Comparison of ENCODE assay signal across 8 mouse cellular contexts in the genomic region with DNA sequence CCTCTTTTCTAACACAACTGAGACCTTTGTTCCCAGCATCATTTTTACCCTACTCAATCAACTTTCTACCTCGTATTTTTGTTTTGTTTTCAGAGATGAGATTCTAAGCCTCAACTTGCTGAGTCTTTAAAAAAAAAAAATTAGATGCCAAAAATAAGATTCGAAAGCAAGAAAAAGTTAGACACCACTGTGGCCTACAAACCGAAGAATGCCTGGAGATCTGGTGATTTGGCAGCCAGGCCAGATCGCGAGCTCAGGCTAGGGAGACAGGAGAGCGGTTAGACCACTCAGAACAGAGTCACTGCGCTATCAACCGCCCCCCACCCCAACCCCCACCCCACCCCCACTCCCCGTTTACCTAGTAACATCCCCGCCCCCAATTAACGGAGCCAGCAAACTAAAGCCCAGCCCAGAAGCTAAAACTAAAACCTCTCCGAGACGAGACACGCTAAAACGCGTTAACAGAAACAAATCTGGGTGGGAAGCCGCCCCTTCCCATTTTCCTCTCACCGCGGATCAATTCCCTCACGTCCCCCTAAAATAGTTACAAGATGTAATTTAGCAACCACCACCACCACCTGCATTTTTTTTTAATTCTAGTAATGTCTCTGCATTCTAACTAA. TPM values are rescaled to one million over a fixed set of nuclear protein-coding genes. Genes with fewer than 3 reads are reported as not detected.
DNase-seq lines count a peak whose midpoint lies in the region; ATAC-seq lines count a peak whose summit lies in the region.

No protein-coding gene starts in this region.

- peak overlapping the region; percentile 95 for H3K4me3 ChIP-seq in neural tube, embryonic 11.5 days (ENCODE audit: low read depth, low read length)
- H3K4me3 ChIP-seq in hindbrain, embryonic 13.5 days, result peak overlapping the region; percentile 90
- H3K4me3 ChIP-seq in midbrain, embryonic 12.5 days, result peak overlapping the region; percentile 92

- peak; percentile 30 for DNase-seq in CD4-positive, CD25-positive, alpha-beta regulatory T cell, adult 2 months (ENCODE audit: low read depth, low spot score)
- DNase-seq in neural tube, embryonic 11.5 days (ENCODE audit: low spot score), result no peak
- no peak for DNase-seq in neural tube, embryonic 10.5 days (ENCODE audit: extremely low spot score, low spot score)
- DNase-seq in right cerebral cortex, postnatal 4 days, result no peak
- DNase-seq in urinary bladder, postnatal 25 days (ENCODE audit: low spot score), result no peak

- no peaks in the 10 kb centered on the region for H3K27me3 ChIP-seq in neural tube, embryonic 11.5 days (ENCODE audit: control insufficient read depth, insufficient read depth, low read length)
- no peaks in the 10 kb centered on the region for H3K27me3 ChIP-seq in hindbrain, embryonic 13.5 days
- no peaks in the 10 kb centered on the region for H3K27me3 ChIP-seq in midbrain, embryonic 12.5 days

- no peak for ATAC-seq in CD4-positive, CD25-positive, alpha-beta regulatory T cell, adult 4 months
- ATAC-seq in neural tube, embryonic 11.5 days (ENCODE audit: insufficient read depth, low FRiP score, low TSS enrichment), result no peak
- ATAC-seq in hindbrain, embryonic 13.5 days (ENCODE audit: low FRiP score), result no peak
- ATAC-seq in midbrain, embryonic 12.5 days (ENCODE audit: low FRiP score, low read depth), result no peak

- H3K9me3 ChIP-seq in neural tube, embryonic 11.5 days (ENCODE audit: control insufficient read depth, low read length), result no peaks in the 10 kb centered on the region
- no peaks in the 10 kb centered on the region for H3K9me3 ChIP-seq in hindbrain, embryonic 13.5 days
- H3K9me3 ChIP-seq in midbrain, embryonic 12.5 days, result no peaks in the 10 kb centered on the region

- H3K27ac ChIP-seq in neural tube, embryonic 11.5 days (ENCODE audit: low read depth, low read length), result no peak overlapping the region
- no peak overlapping the region for H3K27ac ChIP-seq in hindbrain, embryonic 13.5 days
- H3K27ac ChIP-seq in midbrain, embryonic 12.5 days (replicated peaks), result no peak overlapping the region; the same call in 1 of the 2 replicates

- peak overlapping the region; percentile 95 for H3K9ac ChIP-seq in neural tube, embryonic 11.5 days (ENCODE audit: low read length)
- peak overlapping the region; percentile 96 for H3K9ac ChIP-seq in hindbrain, embryonic 13.5 days
- H3K9ac ChIP-seq in midbrain, embryonic 12.5 days (replicated peaks), result peak overlapping the region; percentile 95

- no peaks in the 10 kb centered on the region; the same call in 1 of the 2 replicates for H3K36me3 ChIP-seq in neural tube, embryonic 11.5 days (ENCODE audit: control insufficient read depth, insufficient read depth, low read length)
- H3K36me3 ChIP-seq in hindbrain, embryonic 13.5 days, result peaks cover 10% of the 10 kb centered on the region; the same call in 1 of the 2 replicates
- peaks cover 11% of the 10 kb centered on the region for H3K36me3 ChIP-seq in midbrain, embryonic 12.5 days

- H3K4me1 ChIP-seq in neural tube, embryonic 11.5 days (ENCODE audit: control insufficient read depth, insufficient read depth, low read length), result no peaks in the 10 kb centered on the region
- peaks cover 33% of the 10 kb centered on the region for H3K4me1 ChIP-seq in hindbrain, embryonic 13.5 days (replicated peaks)
- peaks cover 19% of the 10 kb centered on the region for H3K4me1 ChIP-seq in midbrain, embryonic 12.5 days

- WGBS in neural tube, embryonic 11.5 days, result 10% methylated on average over 20 of the region's 20 CpGs
- WGBS in hindbrain, embryonic 13.5 days, result 11% methylated on average over 20 of the region's 20 CpGs
- WGBS in midbrain, embryonic 12.5 days, result 10% methylated on average over 20 of the region's 20 CpGs

- H3K4me2 ChIP-seq in neural tube, embryonic 11.5 days (ENCODE audit: low read depth), result peak overlapping the region; percentile 67
- peak overlapping the region; percentile 78 for H3K4me2 ChIP-seq in hindbrain, embryonic 13.5 days
- peak overlapping the region; percentile 61 for H3K4me2 ChIP-seq in midbrain, embryonic 12.5 days (replicated peaks)

RNA-seq across cellular contexts. Expression of gene Fbxo36, which starts 2.0 kb away (rescaled TPM):
- polyA plus RNA-seq in CD4-positive, CD25-positive, alpha-beta regulatory T cell, adult 4 months (2017; shearing (Covaris generic)), result 1 to 10 TPM; 1.4 to 2.4 TPM
- 6.7 and 9.6 TPM in 2 replicates for polyA plus RNA-seq in neural tube, embryonic 11.5 days (2014; fragmentation: Nextera tagmentation; extraction: Ambion mirVana)
- polyA plus RNA-seq in hindbrain, embryonic 13.5 days (2015; fragmentation: Nextera tagmentation; extraction: Ambion mirVana), result 8.6 and 11.3 TPM in 2 replicates
- polyA plus RNA-seq in midbrain, embryonic 12.5 days (2016; fragmentation: Nextera tagmentation; extraction: Ambion mirVana), result 9.2 and 10.3 TPM in 2 replicates

RNA-seq across cellular contexts. Expression of gene Trip12, which starts 2.7 kb away (rescaled TPM):
- 100 to 1,000 TPM; 156 to 163 TPM for polyA plus RNA-seq in CD4-positive, CD25-positive, alpha-beta regulatory T cell, adult 4 months (2017; shearing (Covaris generic))
- 89.0 and 97.6 TPM in 2 replicates for polyA plus RNA-seq in neural tube, embryonic 11.5 days (2014; fragmentation: Nextera tagmentation; extraction: Ambion mirVana)
- polyA plus RNA-seq in hindbrain, embryonic 13.5 days (2015; fragmentation: Nextera tagmentation; extraction: Ambion mirVana), result 59.9 and 66.5 TPM in 2 replicates
- 115 and 123 TPM in 2 replicates for polyA plus RNA-seq in midbrain, embryonic 12.5 days (2016; fragmentation: Nextera tagmentation; extraction: Ambion mirVana)
